Mouse (Mus musculus) spleen, adult 2 months (tissue): ENCODE measurements around the gene Ccnf.

Experiments
- CTCF ChIP-seq: fragments of 200-500 bp; IDR thresholded peaks from 2 replicates; pipeline ENCODE4 v1.5.1; 2011; ENCODE audit warnings: mild to moderate bottlenecking, inconsistent platforms; ENCODE audit not compliant: insufficient read depth, insufficient read length, insufficient replicate concordance; ENCODE audit errors: extremely low read depth
- POLR2A ChIP-seq: fragments of 200-500 bp; IDR thresholded peaks from 2 replicates; pipeline ENCODE4 v1.6.1; 2011; ENCODE audit warnings: low read depth, low read length, inconsistent platforms

DNA sequence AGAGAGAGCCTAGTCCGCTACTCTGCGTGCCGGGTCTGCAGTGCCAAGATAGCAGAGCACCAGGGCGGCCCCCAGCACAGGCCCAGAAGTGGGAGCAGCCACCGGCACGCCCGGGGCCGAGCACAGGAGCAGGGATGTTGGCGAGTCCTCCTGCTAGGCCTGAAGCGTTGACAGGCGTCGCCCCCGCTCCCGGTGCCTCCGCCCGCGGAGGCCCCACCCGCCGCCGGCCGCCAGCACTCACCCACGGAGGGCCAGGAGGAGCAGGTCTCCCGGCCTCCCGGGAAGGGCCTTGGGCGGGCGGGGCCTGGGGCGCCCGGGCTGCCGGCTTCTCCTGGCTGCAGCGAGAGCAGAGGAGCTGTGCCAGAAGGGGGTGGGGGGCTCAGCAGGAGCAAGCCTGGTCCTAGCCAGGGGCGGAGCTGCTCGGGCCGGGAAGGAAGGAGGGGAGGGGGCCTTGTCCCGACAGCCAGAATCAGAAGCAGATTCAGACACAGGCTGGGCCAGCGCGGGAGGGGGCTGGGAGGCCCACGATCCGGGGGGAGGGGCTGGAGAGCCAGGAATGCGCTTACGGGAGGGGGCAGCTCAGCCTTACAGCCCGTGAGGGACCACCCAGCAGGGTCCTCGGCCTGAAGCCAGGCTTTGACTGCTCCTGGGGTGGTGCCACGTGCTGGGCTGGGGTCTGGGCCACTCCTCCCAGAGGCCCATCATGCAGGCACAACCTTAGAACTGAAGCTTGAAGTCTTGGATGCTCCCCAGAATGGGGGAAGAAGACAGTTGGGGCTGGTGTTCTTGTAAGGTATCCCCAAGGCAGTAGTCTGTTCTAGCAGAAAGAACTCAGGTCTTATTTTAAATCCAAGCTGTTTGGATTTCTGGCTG, 42.0 kb downstream of the Ccnf start, which contains the start of gene Ntn3:
- TF ChIP-seq POLR2A (no peak), CTCF (no peak)
